ENCODE assay signal across 22 mouse cellular contexts in genomic region chr13:93938118-93938517, GRCm38 (mm10).
"Had no signal": no experiment of that assay in that cellular context is flagged by ENCODE, and none has a peak within 500 bp of the region (broad histone marks: within the 10 kb centered on the region; RNA-seq: fewer than 3 reads in every experiment).

No protein-coding gene starts in this region.

- ATAC-seq: forebrain, embryonic 16.5 days; hindbrain, embryonic 16.5 days; inflammation-experienced regulatory T-cells, adult 6 months; intestine, embryonic 15.5 days; intestine, postnatal 0 days had no signal

- H3K27ac ChIP-seq: gastrocnemius, adult 2 months; heart, embryonic 10.5 days; hindbrain, embryonic 10.5 days; hindbrain, embryonic 12.5 days; hindbrain, embryonic 14.5 days; intestine, embryonic 15.5 days; layer of hippocampus, adult 2 months; left cerebral cortex, adult 2 months; liver, embryonic 13.5 days had no signal

- H3K9me3 ChIP-seq: heart, embryonic 10.5 days; heart, embryonic 12.5 days; hindbrain, embryonic 10.5 days; hindbrain, embryonic 12.5 days; intestine, embryonic 15.5 days; liver, embryonic 13.5 days had no signal

- DNase-seq: gastrocnemius, adult 2 months; gastrocnemius, postnatal 10 days; gastrocnemius, postnatal 25 days; heart, adult 18-20 months; heart, postnatal 10 days; heart, postnatal 4 days; kidney, postnatal 4 days; liver; liver, embryonic 13.5 days had no signal

- H3K27me3 ChIP-seq: heart, embryonic 12.5 days; hindbrain, embryonic 12.5 days; intestine, embryonic 15.5 days; liver, embryonic 13.5 days had no signal

- H3K36me3 ChIP-seq: heart, embryonic 10.5 days; heart, embryonic 12.5 days; hindbrain, embryonic 10.5 days; hindbrain, embryonic 12.5 days; intestine, embryonic 15.5 days; liver, embryonic 13.5 days had no signal

- H3K4me3 ChIP-seq: gastrocnemius, adult 2 months; heart, embryonic 10.5 days; heart, embryonic 12.5 days; hindbrain, embryonic 10.5 days; hindbrain, embryonic 12.5 days; intestine, embryonic 15.5 days; layer of hippocampus, adult 2 months; left cerebral cortex, adult 2 months; liver, embryonic 13.5 days had no signal

- H3K9ac ChIP-seq: heart, embryonic 12.5 days; hindbrain, embryonic 12.5 days; hindbrain, embryonic 14.5 days; intestine, embryonic 15.5 days; liver, embryonic 13.5 days had no signal

- H3K4me2 ChIP-seq: heart, embryonic 12.5 days; hindbrain, embryonic 12.5 days; hindbrain, embryonic 14.5 days; intestine, embryonic 15.5 days; liver, embryonic 11.5 days; liver, embryonic 13.5 days had no signal
